In genomic region chr8:122669370-122669769, GRCm38 (mm10) we compare ENCODE assay signal across 21 mouse cellular contexts. TPM values are rescaled to one million over a fixed set of nuclear protein-coding genes. Genes with fewer than 3 reads are reported as not detected.
DNase-seq lines count a peak whose midpoint lies in the region; ATAC-seq lines count a peak whose summit lies in the region.
"Had no signal": no experiment of that assay in that cellular context is flagged by ENCODE, and none has a peak within 500 bp of the region (broad histone marks: within the 10 kb centered on the region; RNA-seq: fewer than 3 reads in every experiment).

No protein-coding gene starts in this region.

- H3K4me2 ChIP-seq in heart, embryonic 13.5 days: no peak overlapping the region
- H3K4me2 ChIP-seq in neural tube, embryonic 14.5 days (ENCODE audit: low read depth, low read length): no peak overlapping the region
- H3K4me2 ChIP-seq: embryonic facial prominence, embryonic 12.5 days; forebrain, embryonic 15.5 days; heart, embryonic 15.5 days had no signal

- peaks cover 60% of the 10 kb centered on the region for H3K4me1 ChIP-seq in heart, embryonic 13.5 days
- H3K4me1 ChIP-seq in megakaryocyte, embryonic 14.5 days: peaks cover 100% of the 10 kb centered on the region
- peaks cover 67% of the 10 kb centered on the region for H3K4me1 ChIP-seq in neural tube, embryonic 14.5 days (ENCODE audit: control insufficient read depth, insufficient read depth, low read length)

- peaks cover 53% of the 10 kb centered on the region for H3K27me3 ChIP-seq in heart, embryonic 13.5 days (replicated peaks)
- no peaks in the 10 kb centered on the region for H3K27me3 ChIP-seq in megakaryocyte, embryonic 14.5 days (replicated peaks)
- no peaks in the 10 kb centered on the region for H3K27me3 ChIP-seq in neural tube, embryonic 14.5 days (ENCODE audit: control insufficient read depth, insufficient read depth, low read length)
- H3K27me3 ChIP-seq: forebrain, embryonic 15.5 days had no signal

- 0 out of 2 replicates have a peak, but pooled peaks cover 6% of the 10 kb centered on the region for H3K36me3 ChIP-seq in heart, embryonic 13.5 days
- H3K36me3 ChIP-seq in megakaryocyte, embryonic 14.5 days (replicated peaks; ENCODE audit: low read length): peaks cover 97% of the 10 kb centered on the region
- H3K36me3 ChIP-seq in neural tube, embryonic 14.5 days (ENCODE audit: control insufficient read depth, insufficient read depth, low read length): 0 out of 2 replicates have a peak, but pooled peaks cover 4% of the 10 kb centered on the region
- H3K36me3 ChIP-seq: embryonic facial prominence, embryonic 12.5 days; forebrain, embryonic 15.5 days; heart, embryonic 15.5 days had no signal

- H3K4me3 ChIP-seq in heart, embryonic 13.5 days: no peak overlapping the region
- peak overlapping the region; percentile 14 for H3K4me3 ChIP-seq in megakaryocyte, embryonic 14.5 days (replicated peaks)
- H3K4me3 ChIP-seq in neural tube, embryonic 14.5 days (ENCODE audit: low read depth, low read length): no peak overlapping the region
- H3K4me3 ChIP-seq: embryonic facial prominence, embryonic 12.5 days; forebrain, embryonic 15.5 days; heart, embryonic 15.5 days had no signal

- WGBS in heart, embryonic 13.5 days: 32% methylated on average over 5 of the region's 5 CpGs
- 18% methylated on average over 5 of the region's 5 CpGs for WGBS in neural tube, embryonic 14.5 days

- H3K27ac ChIP-seq in heart, embryonic 13.5 days (replicated peaks): no peak overlapping the region
- no peak overlapping the region for H3K27ac ChIP-seq in neural tube, embryonic 14.5 days (ENCODE audit: low read depth, low read length)
- H3K27ac ChIP-seq: embryonic facial prominence, embryonic 12.5 days; forebrain, embryonic 15.5 days; heart, embryonic 15.5 days; hindbrain, postnatal 0 days had no signal

- DNase-seq in heart, adult 18-20 months: no peak
- DNase-seq in neural tube, embryonic 10.5 days (ENCODE audit: extremely low spot score, low spot score): no peak
- DNase-seq: adrenal gland, adult 8-10 months; adrenal gland, postnatal 36 days; gastrocnemius, postnatal 10 days; heart, postnatal 14 days had no signal

- no peak for ATAC-seq in heart, embryonic 13.5 days (ENCODE audit: extremely low read depth, insufficient number of reproducible peaks, low FRiP score, low TSS enrichment)
- ATAC-seq in megakaryocyte, adult 5-6 weeks (ENCODE audit: poor library complexity, severe bottlenecking): no peak
- no peak for ATAC-seq in neural tube, embryonic 14.5 days (ENCODE audit: low read depth)
- no peak for ATAC-seq in monocyte, adult 5-6 weeks (replicated peaks; ENCODE audit: insufficient number of reproducible peaks, low FRiP score, low TSS enrichment, poor library complexity, severe bottlenecking)
- ATAC-seq: forebrain, embryonic 15.5 days had no signal

- H3K9ac ChIP-seq in heart, embryonic 13.5 days: 0 out of 2 replicates have a peak overlapping the region, but pooled peaks have one; percentile 48
- 0 out of 2 replicates have a peak overlapping the region, but pooled peaks have one; percentile 11 for H3K9ac ChIP-seq in neural tube, embryonic 14.5 days (replicated peaks; ENCODE audit: low read depth, low read length)
- H3K9ac ChIP-seq: embryonic facial prominence, embryonic 12.5 days; forebrain, embryonic 15.5 days; heart, embryonic 15.5 days had no signal

- H3K9me3 ChIP-seq in heart, embryonic 13.5 days: no peaks in the 10 kb centered on the region
- H3K9me3 ChIP-seq in megakaryocyte, embryonic 14.5 days: no peaks in the 10 kb centered on the region
- no peaks in the 10 kb centered on the region for H3K9me3 ChIP-seq in neural tube, embryonic 14.5 days (ENCODE audit: control insufficient read depth, low read length)
- H3K9me3 ChIP-seq: embryonic facial prominence, embryonic 12.5 days; forebrain, embryonic 15.5 days; heart, embryonic 15.5 days had no signal

RNA-seq across cellular contexts. Expression of gene Cbfa2t3, which starts 29.5 kb away (rescaled TPM):
- 4.2 and 4.8 TPM in 2 replicates for polyA plus RNA-seq in heart, embryonic 13.5 days (2015; fragmentation: Nextera tagmentation; extraction: Ambion mirVana)
- 10 to 100 TPM; 18.7 to 20.4 TPM for total RNA-seq in heart, adult 18-20 months (2021)
- 54.9 and 189 TPM in 2 replicates for polyA plus RNA-seq in megakaryocyte, embryonic 14.5 days (2012; ENCODE audit: insufficient read depth, low replicate concordance)
- 29.5 and 30.0 TPM in 2 replicates for total RNA-seq in megakaryocyte, adult 5-6 weeks (2015)
- total RNA-seq in megakaryocyte, adult 5-6 weeks (2017): 25.1 and 26.5 TPM in 2 replicates
- polyA plus RNA-seq in neural tube, embryonic 14.5 days (2014; fragmentation: Nextera tagmentation; extraction: Ambion mirVana): 23.5 and 23.9 TPM in 2 replicates
- 21.2 to 48.6 TPM (median 32.6 TPM) in 3 replicates for total RNA-seq in monocyte, adult 5-6 weeks (2017)

RNA-seq across cellular contexts. Expression of gene Pabpn1l, which starts 46.8 kb away (rescaled TPM):
- not detected in 2 replicates for polyA plus RNA-seq in heart, embryonic 13.5 days (2015; fragmentation: Nextera tagmentation; extraction: Ambion mirVana)
- not detected for total RNA-seq in heart, adult 18-20 months (2021)
- 0.25 TPM in 1 of 2 replicates, not detected in the other for polyA plus RNA-seq in megakaryocyte, embryonic 14.5 days (2012; ENCODE audit: insufficient read depth, low replicate concordance)
- total RNA-seq in megakaryocyte, adult 5-6 weeks (2015): 0.27 TPM in 1 of 2 replicates, not detected in the other
- not detected in 2 replicates for total RNA-seq in megakaryocyte, adult 5-6 weeks (2017)
- not detected in 2 replicates for polyA plus RNA-seq in neural tube, embryonic 14.5 days (2014; fragmentation: Nextera tagmentation; extraction: Ambion mirVana)
- not detected in 3 replicates for total RNA-seq in monocyte, adult 5-6 weeks (2017)
- total RNA-seq: adrenal gland, adult 8-10 months; adrenal gland, postnatal 36 days; ES-E14; gastrocnemius, postnatal 10 days; hematopoietic stem cell, adult 5-6 weeks; hindbrain, postnatal 0 days had no signal
- polyA plus RNA-seq: cerebellum, adult 2 months; embryonic facial prominence, embryonic 12.5 days; forebrain, embryonic 11.5 days; forebrain, embryonic 15.5 days; gonadal fat pad, adult 2 months; heart, embryonic 15.5 days; hindbrain, postnatal 0 days; intestine, embryonic 14.5 days had no signal

RNA-seq across cellular contexts. Expression of gene Trappc2l, which starts 57.9 kb away (rescaled TPM):
- polyA plus RNA-seq in heart, embryonic 13.5 days (2015; fragmentation: Nextera tagmentation; extraction: Ambion mirVana): 55.6 and 74.0 TPM in 2 replicates
- 10 to 100 TPM; 62.0 to 69.1 TPM for total RNA-seq in heart, adult 18-20 months (2021)
- 2.2 TPM in 1 of 2 replicates, not detected in the other for polyA plus RNA-seq in megakaryocyte, embryonic 14.5 days (2012; ENCODE audit: insufficient read depth, low replicate concordance)
- total RNA-seq in megakaryocyte, adult 5-6 weeks (2015): 85.8 and 88.2 TPM in 2 replicates
- total RNA-seq in megakaryocyte, adult 5-6 weeks (2017): 33.0 and 37.6 TPM in 2 replicates
- 119 and 150 TPM in 2 replicates for polyA plus RNA-seq in neural tube, embryonic 14.5 days (2014; fragmentation: Nextera tagmentation; extraction: Ambion mirVana)
- total RNA-seq in monocyte, adult 5-6 weeks (2017): 19.5 to 35.7 TPM (median 20.3 TPM) in 3 replicates

RNA-seq across cellular contexts. Expression of gene Galns, which starts 58.1 kb away (rescaled TPM):
- polyA plus RNA-seq in heart, embryonic 13.5 days (2015; fragmentation: Nextera tagmentation; extraction: Ambion mirVana): 11.1 and 11.9 TPM in 2 replicates
- 1 to 10 TPM; 3.6 to 4.0 TPM for total RNA-seq in heart, adult 18-20 months (2021)
- 12.6 and 15.3 TPM in 2 replicates for polyA plus RNA-seq in megakaryocyte, embryonic 14.5 days (2012; ENCODE audit: insufficient read depth, low replicate concordance)
- total RNA-seq in megakaryocyte, adult 5-6 weeks (2015): 52.6 and 53.0 TPM in 2 replicates
- 57.5 and 63.1 TPM in 2 replicates for total RNA-seq in megakaryocyte, adult 5-6 weeks (2017)
- polyA plus RNA-seq in neural tube, embryonic 14.5 days (2014; fragmentation: Nextera tagmentation; extraction: Ambion mirVana): 6.9 and 7.1 TPM in 2 replicates
- 9.9 to 15.0 TPM (median 12.4 TPM) in 3 replicates for total RNA-seq in monocyte, adult 5-6 weeks (2017)
